Mouse (Mus musculus): ENCODE measurements at regions not wholly inside any gene's neighbourhood (a gene's known extent, or its start where the extent isn't known, plus 50 kb on each side); places are given as distances from the start of the nearest gene placed in this dataset. TPM values are rescaled to one million over a fixed set of nuclear protein-coding genes. Genes with fewer than 3 reads are reported as not detected.

DNA sequence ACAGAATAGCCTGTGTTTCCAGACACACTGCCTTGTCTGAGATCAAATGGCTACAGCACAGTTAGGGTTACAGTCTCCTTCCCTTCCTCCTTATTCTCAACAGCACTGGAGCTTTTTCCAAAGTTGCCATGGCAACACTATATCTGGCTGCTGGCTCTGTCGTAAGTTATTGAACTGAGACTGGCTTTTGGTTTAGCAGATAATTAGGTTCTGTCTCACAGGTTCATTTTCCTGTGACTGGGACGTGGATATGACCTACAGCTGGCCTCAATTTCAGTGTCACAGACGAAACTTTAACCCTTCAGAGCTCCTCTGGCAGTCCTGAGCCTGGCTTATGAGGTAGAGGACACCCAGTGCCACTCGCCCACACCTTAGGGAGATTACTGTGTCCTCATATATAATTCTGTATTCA is 60.2 kb upstream of the Gm11146 start:
- ATAC-seq (ENCODE audit: insufficient number of reproducible peaks, low FRiP score, low TSS enrichment, low read depth): no peak
- Histone ChIP-seq H3K9ac (no peak overlapping the region), H3K9me3 (no peaks in the 10 kb centered on the region), H3K27me3 (no peaks in the 10 kb centered on the region), H3K27ac (0 out of 2 replicates have a peak overlapping the region, but pooled peaks have one; percentile 22), H3K36me3 (no peaks in the 10 kb centered on the region), H3K4me1 (peaks cover 5% of the 10 kb centered on the region), H3K4me3 (no peak overlapping the region), H3K4me2 (no peak overlapping the region)
- WGBS: 16% methylated on average over 4 of the region's 4 CpGs

DNA sequence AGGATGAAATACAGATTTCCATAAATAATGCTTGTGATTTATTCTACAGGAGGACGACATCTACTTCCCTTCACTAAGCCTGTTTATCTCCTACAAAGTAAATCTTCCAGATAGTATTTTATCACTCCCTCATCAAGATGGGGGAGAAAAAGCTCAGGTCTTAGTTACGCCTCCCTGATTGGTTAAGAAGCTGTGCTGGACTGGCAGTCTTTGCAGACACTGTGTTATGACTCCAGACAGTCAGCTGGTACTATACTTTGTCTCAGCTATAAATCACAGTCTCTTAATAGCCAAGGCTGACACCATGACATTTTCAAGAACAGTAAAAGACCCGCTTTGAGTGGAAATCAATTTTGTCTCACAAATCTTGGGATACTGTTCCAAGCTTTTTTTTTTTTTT is 51.4 kb upstream of the Gm11146 start:
- WGBS: 35% methylated on average over 3 of the region's 3 CpGs
- no peak for ATAC-seq (ENCODE audit: insufficient number of reproducible peaks, low FRiP score, low TSS enrichment, low read depth)

More for the DNA sequence above, 51.4 kb upstream of the Gm11146 start:
- Histone ChIP-seq H3K27me3 (no peaks in the 10 kb centered on the region), H3K9ac (no peak overlapping the region), H3K4me2 (no peak overlapping the region), H3K4me3 (no peak overlapping the region), H3K27ac (no peak overlapping the region), H3K9me3 (no peaks in the 10 kb centered on the region), H3K4me1 (no peaks in the 10 kb centered on the region), H3K36me3 (no peaks in the 10 kb centered on the region)

Small RNA genes lying in the stretch of these regions (microRNA-seq; reads per million reads assigned to microRNA genes)
- not detected for gene Gm25025
